8 mouse cellular contexts compared by ENCODE assay signal in genomic region chr7:45103652-45104180, GRCm38 (mm10). TPM values are rescaled to one million over a fixed set of nuclear protein-coding genes. Genes with fewer than 3 reads are reported as not detected.
DNase-seq lines count a peak whose midpoint lies in the region; ATAC-seq and TF ChIP-seq lines count a peak whose summit lies in the region.

TSS of gene Fcgrt (minus strand) at chr7:45103851.

- H3K36me3 ChIP-seq in spleen, adult 2 months (ENCODE audit: control insufficient read depth, insufficient read depth, low read length), result no peaks in the 10 kb centered on the region
- H3K36me3 ChIP-seq in embryonic facial prominence, embryonic 13.5 days, result peaks cover 4% of the 10 kb centered on the region
- no peaks in the 10 kb centered on the region for H3K36me3 ChIP-seq in heart, embryonic 16.5 days (ENCODE audit: control insufficient read depth, insufficient read depth)
- no peaks in the 10 kb centered on the region for H3K36me3 ChIP-seq in liver, embryonic 15.5 days (replicated peaks)
- H3K36me3 ChIP-seq in neural tube, embryonic 13.5 days, result no peaks in the 10 kb centered on the region

- peak within 1 kb of the TSS; percentile 70 for H3K9ac ChIP-seq in embryonic facial prominence, embryonic 13.5 days
- H3K9ac ChIP-seq in heart, embryonic 16.5 days (ENCODE audit: low read length), result peak within 1 kb of the TSS; percentile 73
- H3K9ac ChIP-seq in liver, embryonic 15.5 days, result 0 out of 2 replicates have a peak within 1 kb of the TSS, but pooled peaks have one; percentile 18
- H3K9ac ChIP-seq in neural tube, embryonic 13.5 days, result peak within 1 kb of the TSS; percentile 31; the same call in 1 of the 2 replicates

- 45% methylated on average over 7 of the region's 7 CpGs for WGBS in spleen, adult 2 months
- 37% methylated on average over 7 of the region's 7 CpGs for WGBS in embryonic facial prominence, embryonic 13.5 days
- WGBS in heart, embryonic 16.5 days, result 17% methylated on average over 7 of the region's 7 CpGs
- 44% methylated on average over 7 of the region's 7 CpGs for WGBS in liver, embryonic 15.5 days (ENCODE audit: insufficient replicate concordance)
- WGBS in neural tube, embryonic 13.5 days, result 64% methylated on average over 7 of the region's 7 CpGs

- no peaks in the 10 kb centered on the region for H3K27me3 ChIP-seq in spleen, adult 2 months (ENCODE audit: control insufficient read depth, insufficient read depth, low read length)
- H3K27me3 ChIP-seq in embryonic facial prominence, embryonic 13.5 days, result no peaks in the 10 kb centered on the region
- H3K27me3 ChIP-seq in heart, embryonic 16.5 days (ENCODE audit: control insufficient read depth, insufficient read depth, low read length), result no peaks in the 10 kb centered on the region
- H3K27me3 ChIP-seq in liver, embryonic 15.5 days, result no peaks in the 10 kb centered on the region
- H3K27me3 ChIP-seq in neural tube, embryonic 13.5 days, result no peaks in the 10 kb centered on the region

- peak within 1 kb of the TSS; percentile 49; the same call in 1 of the 2 replicates for H3K4me3 ChIP-seq in spleen, adult 2 months (ENCODE audit: extremely low read depth, insufficient read depth, insufficient read length)
- peak within 1 kb of the TSS; percentile 40 for H3K4me3 ChIP-seq in embryonic facial prominence, embryonic 13.5 days
- H3K4me3 ChIP-seq in heart, embryonic 16.5 days (ENCODE audit: low read length), result peak within 1 kb of the TSS; percentile 47
- peak within 1 kb of the TSS; percentile 42 for H3K4me3 ChIP-seq in liver, embryonic 15.5 days (replicated peaks)
- H3K4me3 ChIP-seq in neural tube, embryonic 13.5 days, result peak within 1 kb of the TSS; percentile 21

- TF ChIP-seq CTCF in spleen, adult 2 months (IDR thresholded peaks at IDR 0.05; ENCODE audit: extremely low read depth, insufficient read depth, insufficient read length, insufficient replicate concordance), result no peak

- H3K4me2 ChIP-seq in embryonic facial prominence, embryonic 13.5 days, result peak within 1 kb of the TSS; percentile 61
- peak within 1 kb of the TSS; percentile 58 for H3K4me2 ChIP-seq in heart, embryonic 16.5 days (ENCODE audit: low read depth, low read length)
- peak within 1 kb of the TSS; percentile 57 for H3K4me2 ChIP-seq in liver, embryonic 15.5 days
- peak within 1 kb of the TSS; percentile 34 for H3K4me2 ChIP-seq in neural tube, embryonic 13.5 days

- H3K9me3 ChIP-seq in embryonic facial prominence, embryonic 13.5 days, result no peaks in the 10 kb centered on the region
- no peaks in the 10 kb centered on the region for H3K9me3 ChIP-seq in heart, embryonic 16.5 days (replicated peaks; ENCODE audit: control insufficient read depth, low read length)
- no peaks in the 10 kb centered on the region for H3K9me3 ChIP-seq in liver, embryonic 15.5 days (replicated peaks)
- no peaks in the 10 kb centered on the region for H3K9me3 ChIP-seq in neural tube, embryonic 13.5 days

- DNase-seq in spleen, adult 2 months (ENCODE audit: low read depth in 1 of 2, low spot score in 2 of 2), result no peak
- DNase-seq in spleen, postnatal 14 days (ENCODE audit: low spot score in 2 of 2), result no peak
- DNase-seq in kidney, postnatal 25 days, result peak; percentile 96 to 98
- DNase-seq in c-Kit-positive CD71-positive TER-119-positive erythroid progenitor cells, embryonic 14.5 days (ENCODE audit: low spot score), result no peak

- peak; percentile 88 for ATAC-seq in embryonic facial prominence, embryonic 13.5 days (ENCODE audit: insufficient number of reproducible peaks, insufficient read depth, low FRiP score, low TSS enrichment, low read depth)
- ATAC-seq in heart, embryonic 16.5 days (replicated peaks; ENCODE audit: extremely low read depth, insufficient read depth, low FRiP score), result peak; percentile 97
- peak; percentile 84 for ATAC-seq in liver, embryonic 15.5 days (ENCODE audit: insufficient read depth)
- peak; percentile 56; the same call in 1 of the 2 replicates for ATAC-seq in neural tube, embryonic 13.5 days (ENCODE audit: low read depth)

- TF ChIP-seq POLR2A in spleen, adult 2 months (IDR thresholded peaks at IDR 0.05; ENCODE audit: low read depth, low read length), result 0 out of 2 replicates have a peak, but pooled peaks have one; percentile 5

- peaks cover 5% of the 10 kb centered on the region for H3K4me1 ChIP-seq in spleen, adult 2 months (ENCODE audit: control insufficient read depth, insufficient read depth, insufficient read length)
- peaks cover 36% of the 10 kb centered on the region for H3K4me1 ChIP-seq in embryonic facial prominence, embryonic 13.5 days
- peaks cover 16% of the 10 kb centered on the region for H3K4me1 ChIP-seq in heart, embryonic 16.5 days (ENCODE audit: control insufficient read depth, insufficient read depth, low read length)
- H3K4me1 ChIP-seq in liver, embryonic 15.5 days (replicated peaks), result peaks cover 21% of the 10 kb centered on the region
- H3K4me1 ChIP-seq in neural tube, embryonic 13.5 days (replicated peaks), result 0 out of 2 replicates have a peak, but pooled peaks cover 6% of the 10 kb centered on the region

- peak within 1 kb of the TSS; percentile 73 for H3K27ac ChIP-seq in spleen, adult 2 months (ENCODE audit: insufficient read depth, low read length)
- peak within 1 kb of the TSS; percentile 94 for H3K27ac ChIP-seq in embryonic facial prominence, embryonic 13.5 days
- peak within 1 kb of the TSS; percentile 89 for H3K27ac ChIP-seq in heart, embryonic 16.5 days (ENCODE audit: low read length)
- peak within 1 kb of the TSS; percentile 78 for H3K27ac ChIP-seq in liver, embryonic 15.5 days (replicated peaks)
- H3K27ac ChIP-seq in neural tube, embryonic 13.5 days (replicated peaks), result peak within 1 kb of the TSS; percentile 56

RNA-seq across cellular contexts. Expression of gene Fcgrt, which starts in this region (rescaled TPM):
- 64.4 and 75.4 TPM in 2 replicates for polyA plus RNA-seq in spleen, adult 2 months (2012; rRNA removed)
- 61.6 and 65.1 TPM in 2 replicates for polyA plus RNA-seq in embryonic facial prominence, embryonic 13.5 days (2015; fragmentation: Nextera tagmentation; extraction: Ambion mirVana)
- 56.8 and 58.2 TPM in 2 replicates for polyA plus RNA-seq in heart, embryonic 16.5 days (2015; fragmentation: Nextera tagmentation; extraction: Ambion mirVana)
- polyA plus RNA-seq in liver, embryonic 15.5 days (2015; fragmentation: Nextera tagmentation; extraction: Ambion mirVana), result 43.6 and 51.2 TPM in 2 replicates
- polyA plus RNA-seq in neural tube, embryonic 13.5 days (2015; fragmentation: Nextera tagmentation; extraction: Ambion mirVana), result 25.6 and 27.3 TPM in 2 replicates

Comparison
In these comparisons a context has a peak if more than half of its experiments do, and no peak if none do; other contexts are left out.
1. DNase-seq: peak in kidney, postnatal 25 days (2 of 2); none in spleen, adult 2 months (0 of 2), spleen, postnatal 14 days (0 of 2) and c-Kit-positive CD71-positive TER-119-positive erythroid progenitor cells, embryonic 14.5 days (single experiment).
2. H3K9ac ChIP-seq: peak in every context shown above with its lines; median percentile 73 in heart, embryonic 16.5 days; 70 in embryonic facial prominence, embryonic 13.5 days; 31 in neural tube, embryonic 13.5 days; 18 in liver, embryonic 15.5 days.
3. Peak in every context shown above with its lines, with median percentiles within 50 percentile points of each other: H3K27ac ChIP-seq, H3K4me3 ChIP-seq, ATAC-seq and H3K4me2 ChIP-seq.